ENCODE assay signal across 21 mouse cellular contexts in the genomic region with DNA sequence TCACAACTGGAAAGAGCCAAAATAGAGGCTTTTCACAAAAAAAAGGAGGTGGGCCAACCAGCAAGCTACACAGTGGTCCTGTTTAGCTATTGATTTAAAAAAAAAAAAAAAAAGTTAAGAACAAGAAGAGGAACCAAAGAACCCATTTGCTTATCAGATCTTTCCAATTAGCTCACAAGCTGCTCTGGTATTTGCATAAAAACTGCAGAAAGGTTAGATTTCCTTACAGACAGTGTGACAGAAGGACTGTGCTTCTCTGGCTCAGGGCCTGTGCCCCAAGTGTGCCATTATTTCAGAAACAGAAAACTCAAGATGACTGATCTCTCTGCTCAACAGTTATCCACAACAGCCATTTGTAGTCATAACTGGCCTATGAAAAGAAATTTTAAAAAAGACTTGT. TPM values are rescaled to one million over a fixed set of nuclear protein-coding genes. Genes with fewer than 3 reads are reported as not detected.
DNase-seq lines count a peak whose midpoint lies in the region; ATAC-seq and TF ChIP-seq lines count a peak whose summit lies in the region.
"Had no signal": no experiment of that assay in that cellular context is flagged by ENCODE, and none has a peak within 500 bp of the region (broad histone marks: within the 10 kb centered on the region; RNA-seq: fewer than 3 reads in every experiment).

No protein-coding gene starts in this region.

- no peaks in the 10 kb centered on the region for H3K27me3 ChIP-seq in G1E (ENCODE audit: insufficient read depth, low read length)
- H3K27me3 ChIP-seq in midbrain, embryonic 13.5 days, result no peaks in the 10 kb centered on the region
- H3K27me3 ChIP-seq: forebrain, embryonic 13.5 days; hindbrain, embryonic 13.5 days; intestine, embryonic 15.5 days had no signal

- no peak overlapping the region for H3K9ac ChIP-seq in midbrain, embryonic 13.5 days (replicated peaks)
- H3K9ac ChIP-seq: forebrain, embryonic 13.5 days; hindbrain, embryonic 13.5 days; intestine, embryonic 15.5 days had no signal

- peak; percentile 53 for DNase-seq in 416B (ENCODE audit: low read depth)
- DNase-seq in CD4-positive, CD25-positive, alpha-beta regulatory T cell, adult 2 months (ENCODE audit: low read depth, low spot score), result peak; percentile 38
- no peak for DNase-seq in G1E (ENCODE audit: low spot score)
- DNase-seq in brain, embryonic 14.5 days (ENCODE audit: low read depth), result peak; percentile 26
- no peak for DNase-seq in yolk sac, embryonic 10.5 days (ENCODE audit: low spot score)
- DNase-seq: adrenal gland, postnatal 10 days; adrenal gland, postnatal 36 days; cerebellum, adult 9-10 months; gastrocnemius, postnatal 10 days; gastrocnemius, postnatal 36 days; kidney, adult 11 months had no signal

- no peaks in the 10 kb centered on the region for H3K9me3 ChIP-seq in G1E (replicated peaks)
- H3K9me3 ChIP-seq in midbrain, embryonic 13.5 days, result no peaks in the 10 kb centered on the region
- H3K9me3 ChIP-seq: forebrain, embryonic 10.5 days; forebrain, embryonic 13.5 days; hindbrain, embryonic 13.5 days; intestine, embryonic 15.5 days had no signal

- H3K36me3 ChIP-seq in G1E (replicated peaks), result peaks cover 31% of the 10 kb centered on the region
- no peaks in the 10 kb centered on the region for H3K36me3 ChIP-seq in midbrain, embryonic 13.5 days
- H3K36me3 ChIP-seq: hindbrain, embryonic 13.5 days; intestine, embryonic 15.5 days had no signal

- no peak overlapping the region for H3K4me2 ChIP-seq in midbrain, embryonic 13.5 days (replicated peaks)
- H3K4me2 ChIP-seq: forebrain, embryonic 13.5 days; heart, embryonic 11.5 days; hindbrain, embryonic 13.5 days; intestine, embryonic 15.5 days had no signal

- H3K4me1 ChIP-seq in G1E (ENCODE audit: insufficient read depth, low read depth, low read length), result peaks cover 57% of the 10 kb centered on the region
- H3K4me1 ChIP-seq in midbrain, embryonic 13.5 days (replicated peaks), result 0 out of 2 replicates have a peak, but pooled peaks cover 2% of the 10 kb centered on the region
- H3K4me1 ChIP-seq: forebrain, embryonic 10.5 days had no signal

- H3K4me3 ChIP-seq in G1E (ENCODE audit: low read depth, low read length), result no peak overlapping the region
- no peak overlapping the region for H3K4me3 ChIP-seq in midbrain, embryonic 13.5 days (replicated peaks)
- H3K4me3 ChIP-seq: forebrain, embryonic 10.5 days; forebrain, embryonic 13.5 days; hindbrain, embryonic 13.5 days; intestine, embryonic 15.5 days had no signal

- TF ChIP-seq CTCF in G1E (IDR thresholded peaks at IDR 0.05; ENCODE audit: low read depth, low read length), result no peak
- TF ChIP-seq CTCF in brain, embryonic 14.5 days (IDR thresholded peaks at IDR 0.05; ENCODE audit: borderline replicate concordance, extremely low read depth, insufficient read depth, insufficient read length), result no peak

- TF ChIP-seq POLR2A in brain, embryonic 14.5 days (IDR thresholded peaks at IDR 0.05; ENCODE audit: borderline replicate concordance, extremely low read depth, insufficient read depth, insufficient read length, poor library complexity, severe bottlenecking), result no peak

- no peak overlapping the region for H3K27ac ChIP-seq in midbrain, embryonic 13.5 days
- H3K27ac ChIP-seq: forebrain, embryonic 10.5 days; forebrain, embryonic 13.5 days; hindbrain, embryonic 13.5 days; intestine, embryonic 15.5 days had no signal

- peak; percentile 76 for ATAC-seq in G1E (ENCODE audit: extremely low read depth, insufficient number of reproducible peaks, low FRiP score, poor library complexity, severe bottlenecking)
- ATAC-seq in cerebellum, adult (ENCODE audit: insufficient number of reproducible peaks, low FRiP score, low TSS enrichment), result no peak
- no peak for ATAC-seq in megakaryocyte progenitor cell, adult 5-6 weeks (replicated peaks; ENCODE audit: poor library complexity)
- ATAC-seq in midbrain, embryonic 13.5 days, result no peak
- ATAC-seq: forebrain, embryonic 13.5 days; forebrain, embryonic 16.5 days; hindbrain, embryonic 16.5 days; intestine, embryonic 15.5 days had no signal

RNA-seq across cellular contexts. Expression of a gene that starts 18.3 kb away (rescaled TPM):
- total RNA-seq in G1E (2014; fragmentation: Nextera tagmentation) (41.9 and 43.3 TPM in 2 replicates), G1E (2017) (44.4 and 49.7 TPM in 2 replicates)
- 62.2 and 79.7 TPM in 2 replicates for polyA plus RNA-seq in G1E (2012)
- 82.3 and 96.3 TPM in 2 replicates for polyA plus RNA-seq in brain, embryonic 14.5 days (2012; rRNA removed)
- total RNA-seq in megakaryocyte progenitor cell, adult 5-6 weeks (2015), result 17.4 and 17.9 TPM in 2 replicates
- total RNA-seq in megakaryocyte progenitor cell, adult 5-6 weeks (2017), result 48.1 and 64.9 TPM in 2 replicates
- 60.1 and 61.3 TPM in 2 replicates for polyA plus RNA-seq in midbrain, embryonic 13.5 days (2015; fragmentation: Nextera tagmentation; extraction: Ambion mirVana)

RNA-seq across cellular contexts. Expression of a gene that starts 42.7 kb away (rescaled TPM):
- 16.7 and 36.0 TPM in 2 replicates for total RNA-seq in G1E (2014; fragmentation: Nextera tagmentation)
- total RNA-seq in G1E (2017), result 21.8 and 22.5 TPM in 2 replicates
- polyA plus RNA-seq in G1E (2012), result 24.4 and 25.3 TPM in 2 replicates
- 101 and 117 TPM in 2 replicates for polyA plus RNA-seq in brain, embryonic 14.5 days (2012; rRNA removed)
- 12.0 and 13.7 TPM in 2 replicates for total RNA-seq in megakaryocyte progenitor cell, adult 5-6 weeks (2015)
- total RNA-seq in megakaryocyte progenitor cell, adult 5-6 weeks (2017), result 20.5 and 21.5 TPM in 2 replicates
- polyA plus RNA-seq in midbrain, embryonic 13.5 days (2015; fragmentation: Nextera tagmentation; extraction: Ambion mirVana), result 139 and 142 TPM in 2 replicates

Comparison
In these comparisons a context has a peak if more than half of its experiments do, and no peak if none do; other contexts are left out.
1. DNase-seq: peak in 416B (single experiment), CD4-positive, CD25-positive, alpha-beta regulatory T cell, adult 2 months (single experiment) and brain, embryonic 14.5 days (single experiment); none in G1E (single experiment) and yolk sac, embryonic 10.5 days (single experiment).